Mouse (Mus musculus): ENCODE data around the gene Cdc5l.

Gene Cdc5l

DNA sequence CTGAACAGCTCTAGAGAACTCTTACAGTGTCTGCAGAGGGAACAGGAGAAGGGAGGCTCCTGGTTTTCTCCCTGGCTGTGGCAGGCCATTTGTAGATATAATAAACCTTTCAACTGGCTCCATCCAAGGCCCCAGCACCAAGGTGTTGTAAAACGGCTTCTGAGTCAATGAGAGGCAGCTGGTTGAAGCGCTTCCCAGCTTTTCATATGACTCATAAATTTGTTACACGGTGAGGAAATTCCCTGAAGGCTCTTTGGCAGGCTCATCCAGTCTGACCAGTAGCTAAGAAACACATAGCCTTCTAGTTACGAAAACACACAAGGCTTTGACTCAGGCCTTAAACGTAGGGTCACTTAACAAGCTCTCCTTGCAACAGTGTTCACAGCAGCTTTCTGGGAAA, 74.1 kb downstream of the Cdc5l start:
- no peak for DNase-seq

DNA sequence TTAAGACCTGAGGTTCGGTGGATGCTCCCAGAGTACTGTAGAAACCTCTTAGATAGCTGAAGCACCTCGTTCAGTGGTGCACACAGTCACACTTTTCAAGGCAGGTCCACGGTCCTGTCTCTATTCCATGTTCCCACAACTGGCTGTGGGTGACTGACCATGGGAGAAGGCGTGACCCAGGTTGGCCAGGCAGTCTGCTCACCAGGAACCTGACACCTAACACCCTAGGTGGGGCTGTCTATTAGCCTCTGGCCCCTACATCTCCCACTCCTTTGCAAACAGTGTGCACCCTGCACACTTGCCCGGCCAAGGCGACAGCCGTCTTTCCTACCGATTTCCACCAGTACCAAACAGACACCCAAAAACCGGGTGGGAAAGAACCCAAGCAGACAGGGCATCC, 77.1 kb downstream of the Cdc5l start:
- no peak for DNase-seq

DNA sequence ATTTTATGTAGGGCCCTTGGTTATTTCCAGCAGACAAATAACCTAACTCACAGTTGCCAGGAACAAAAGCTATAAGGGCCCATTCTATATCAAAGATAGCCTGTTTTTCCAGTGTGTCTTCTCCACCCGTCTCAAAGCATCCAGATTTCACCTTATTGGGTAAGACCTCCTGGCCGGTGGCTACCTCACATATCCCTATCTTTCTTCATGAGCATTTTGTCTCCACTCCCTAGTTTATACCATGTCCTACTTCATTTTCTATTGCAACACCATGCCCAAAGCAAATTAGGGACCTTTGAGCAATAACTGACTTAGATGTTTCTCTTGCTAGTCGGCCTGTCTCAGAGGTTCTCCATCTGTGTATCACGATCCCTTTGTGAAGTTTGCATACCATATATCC, 85.6 kb downstream of the Cdc5l start:
- no peak for DNase-seq
